Mouse (Mus musculus) left cerebral cortex, postnatal 10 days (tissue): Measurements from ENCODE around the gene Sp9. TPM values are rescaled to one million over a fixed set of nuclear protein-coding genes. Genes with fewer than 3 reads are reported as not detected.
A peak's percentile ranks its signal among the peaks of the same experiment; 100 is the strongest.

ENCODE experiments used
- DNase-seq, 2 experiments: peaks; one replicate each; pipeline ENCODE4 v3.0.0; 2021 to 2022; ENCODE audit warnings: low spot score in 2 of 2, mixed read lengths in 1 of 2; ENCODE audit errors: extremely low spot score in 1 of 2
- intact Hi-C: fragments of 180-260 bp; cut with DNase I; formaldehyde crosslinking; loops from one replicate; pipeline ENCODE4 v1.15.1; 2025
- total RNA-seq, 2 experiments: library from RNA; stranded (reverse); gene quantifications; 2 replicates each; pipeline ENCODE4 v1.2.3; 2021

Gene Sp9
- 1 to 10 TPM; 3.4 to 4.4 TPM for total RNA-seq

DNA sequence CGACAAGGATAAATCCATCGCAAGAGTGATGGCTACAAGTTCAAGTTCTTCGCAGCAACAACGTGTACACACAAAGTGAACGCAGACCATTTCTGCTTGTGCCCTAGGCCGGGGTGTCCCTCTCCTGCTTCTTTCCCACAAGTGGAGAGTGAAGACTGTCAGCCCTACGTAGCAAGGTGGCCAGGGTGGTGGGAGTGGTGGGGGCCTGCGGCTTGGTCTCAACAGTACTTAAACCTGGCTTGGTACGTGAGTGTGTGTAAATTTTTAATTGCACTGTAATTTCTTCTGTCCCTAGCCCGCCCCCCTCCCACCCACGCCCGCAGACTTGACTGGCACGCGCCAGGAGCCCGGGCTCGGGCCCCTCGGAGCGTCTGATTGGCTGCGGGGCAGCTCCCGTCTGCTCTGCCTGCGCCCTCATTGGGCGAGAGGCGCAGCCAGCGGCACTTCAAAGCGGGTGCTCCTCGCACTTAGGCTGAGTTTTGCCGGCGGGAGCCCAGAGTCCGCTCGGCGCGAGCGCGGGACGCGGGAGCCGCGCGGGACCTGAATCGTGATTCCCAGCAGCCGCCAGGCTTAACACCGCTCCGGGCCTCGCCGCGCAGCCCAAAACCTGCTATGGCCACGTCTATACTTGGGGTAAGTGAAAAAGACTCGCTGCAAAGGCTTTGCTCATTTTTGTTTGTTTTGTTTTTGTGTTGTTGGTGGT is at the start of gene Sp9:
Sp9 (plus strand) TSS at position 467 of the 703 bp plus-strand sequence.
- intact Hi-C loops, result loop anchor here (5.0 to 10.0 kb wide), 2 partner anchors 294 to 637 kb away; no protein-coding TSS in a partner anchor
- peak in 1 of 2 experiments; percentile 60 for DNase-seq

DNA sequence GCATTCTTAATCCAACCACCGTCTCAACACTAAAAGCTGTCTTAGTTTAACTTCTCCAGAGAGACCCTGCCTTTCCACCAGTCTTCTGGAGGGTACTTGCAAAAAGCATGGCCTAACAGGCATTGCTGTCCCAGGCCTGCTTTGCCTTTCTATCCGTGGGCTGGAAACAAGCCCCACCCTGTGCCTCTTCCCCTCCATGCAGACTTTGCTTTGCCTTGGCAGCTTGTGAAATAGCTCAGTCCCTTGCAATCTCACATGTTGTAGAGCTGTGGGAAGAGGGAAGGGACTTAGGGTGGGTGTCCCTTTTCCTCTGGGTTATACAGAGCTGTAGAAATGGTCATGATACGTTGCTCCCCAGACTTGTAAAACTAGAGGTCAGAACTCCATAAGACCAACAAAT is 40.6 kb upstream of the Sp9 start:
- intact Hi-C loops, result no loop called here
- DNase-seq, result no peak

DNA sequence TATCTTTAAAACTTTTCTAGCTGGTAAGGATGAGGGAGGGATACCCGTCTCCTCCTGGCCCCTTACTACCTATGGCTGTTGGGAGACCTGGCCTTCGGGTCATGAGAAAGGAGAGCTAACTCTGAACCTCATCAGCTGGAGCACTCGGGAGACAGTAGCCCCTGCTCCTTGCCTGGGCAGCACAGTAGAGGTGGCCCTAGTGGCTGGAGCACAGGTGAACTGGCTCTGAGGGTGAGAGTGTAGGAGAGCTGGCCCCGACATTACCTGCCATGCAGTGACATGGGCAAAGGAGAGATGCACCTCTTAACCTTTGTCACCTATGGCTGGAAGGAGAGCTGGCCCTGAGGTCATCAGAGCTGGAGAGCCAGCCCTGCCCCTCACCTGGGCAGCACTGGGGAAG is 30.4 kb upstream of the Sp9 start:
- DNase-seq, result no peak
- intact Hi-C loops, result no loop called here

DNA sequence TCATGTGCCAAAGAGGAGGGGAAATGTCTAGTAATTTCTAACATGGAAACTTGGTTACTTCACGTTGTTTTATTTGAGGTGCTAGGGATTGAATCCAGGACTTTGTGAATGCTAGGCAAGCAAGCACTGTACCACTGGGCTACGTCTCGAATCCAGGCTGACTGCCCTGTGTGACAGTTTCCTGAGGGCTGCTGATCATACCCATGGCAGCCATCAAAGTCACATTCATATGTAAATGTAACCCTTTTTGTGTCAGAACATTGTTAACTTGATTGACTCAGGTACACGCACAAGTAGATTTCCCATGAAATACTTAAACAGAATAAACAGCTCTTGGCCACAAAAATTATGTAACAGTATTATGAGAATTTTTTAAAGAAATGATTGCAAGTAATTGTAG is 23.0 kb upstream of the Sp9 start:
- no peak for DNase-seq
- intact Hi-C loops, result no loop called here

DNA sequence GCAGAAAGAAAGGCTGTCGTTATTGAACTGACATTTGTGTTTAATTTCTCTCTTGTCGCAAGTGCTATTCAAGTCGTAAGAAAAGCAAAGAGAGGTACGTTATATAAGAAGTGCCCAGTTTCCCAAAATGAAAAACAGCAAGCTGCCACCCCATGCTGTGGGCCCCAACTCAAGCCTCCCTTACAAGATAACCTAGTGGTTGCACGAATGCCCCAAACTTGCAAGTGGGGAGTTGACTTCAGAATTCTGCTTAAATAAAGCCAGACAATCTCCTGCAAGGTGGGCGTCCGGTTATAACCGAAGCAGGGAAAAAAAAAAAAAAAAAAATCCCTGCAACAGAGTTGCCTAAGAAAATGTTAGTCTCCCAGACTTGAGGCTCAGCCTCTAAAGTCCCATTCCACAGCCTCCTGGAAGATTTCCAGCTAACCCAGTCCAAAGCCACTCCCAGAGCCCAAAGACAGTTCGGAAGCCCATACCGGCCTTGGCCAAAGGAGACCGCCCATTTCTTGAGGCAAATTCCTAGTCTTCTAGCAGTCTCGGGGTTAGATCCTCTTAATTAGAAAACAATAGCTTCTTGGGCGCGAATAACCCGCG is 8.5 kb upstream of the Sp9 start:
- no peak for DNase-seq
- intact Hi-C loops, result no loop called here

DNA sequence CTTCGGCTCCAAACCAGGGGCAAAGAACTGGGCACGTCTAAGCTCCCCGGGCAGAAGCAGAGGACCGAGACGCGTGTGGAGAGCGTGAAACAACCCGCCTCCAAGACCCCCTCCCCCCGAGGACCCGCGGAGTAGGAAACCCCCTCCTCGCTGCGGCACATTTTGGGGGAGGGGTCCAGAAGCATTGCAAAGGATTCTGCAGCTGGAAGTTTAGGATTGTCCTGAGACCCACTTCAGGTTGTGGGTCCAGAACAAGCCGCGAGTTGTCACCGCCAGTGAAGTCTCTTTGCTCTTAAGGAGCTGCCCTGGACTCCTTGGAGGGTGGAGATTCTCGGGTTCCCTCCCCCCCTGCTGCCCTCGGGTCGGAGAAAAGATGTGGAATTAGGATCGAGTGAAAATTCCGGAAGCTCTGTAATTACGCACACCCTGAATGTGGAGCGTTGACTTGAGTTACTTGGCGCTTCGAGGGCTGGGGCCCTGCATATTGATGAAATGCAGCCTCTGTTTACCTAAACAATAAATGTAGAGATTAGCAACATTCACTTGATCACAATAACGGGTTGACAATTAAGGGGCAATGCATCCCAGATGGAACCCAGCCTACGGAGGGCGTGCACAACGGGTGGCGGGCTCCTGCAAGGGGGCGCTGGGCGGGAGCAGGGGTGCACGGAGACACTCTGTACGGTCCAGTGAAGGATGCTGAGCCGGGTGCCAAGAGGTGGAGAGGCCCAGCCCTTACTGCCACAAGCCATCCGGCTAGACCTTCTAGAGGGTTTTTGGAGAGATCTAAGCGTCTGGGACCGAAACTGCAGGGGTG is 7.7 kb upstream of the Sp9 start:
- intact Hi-C loops, result no loop called here

DNA sequence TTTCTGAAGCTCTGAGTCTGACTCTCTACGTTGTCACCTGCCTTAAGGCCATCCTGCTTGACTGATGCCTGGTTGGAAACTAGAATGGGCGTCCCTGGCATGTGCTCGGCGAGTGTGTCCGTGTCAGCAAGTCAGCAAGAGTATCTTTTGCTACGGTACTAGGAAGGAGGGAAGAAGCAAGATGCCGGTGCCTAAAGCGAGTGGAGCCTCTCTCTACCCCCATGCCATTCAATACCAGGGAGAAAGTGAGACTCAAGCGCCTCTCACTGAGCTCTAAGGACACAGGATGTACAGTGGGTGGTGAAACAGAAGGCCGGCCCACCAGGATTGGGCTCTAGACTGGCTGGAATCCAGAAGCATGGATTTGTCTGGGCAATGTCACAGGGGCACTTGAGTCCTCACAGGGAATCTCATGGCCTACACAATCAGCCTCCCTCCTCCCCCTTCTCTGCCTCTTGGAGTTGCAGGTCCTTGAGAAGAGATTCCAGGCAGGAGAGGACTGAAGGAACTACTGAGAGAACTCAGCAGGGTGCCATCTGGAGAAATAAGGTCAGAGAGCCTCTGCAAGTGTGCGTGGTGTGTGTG is 7.0 kb upstream of the Sp9 start:
- intact Hi-C loops, result loop anchor here (5.0 kb wide), 1 partner anchor 747 kb away; no protein-coding TSS in a partner anchor
- DNase-seq, result no peak

More for the DNA sequence above, 7.7 kb upstream of the Sp9 start:
- peak in 1 of 2 experiments; percentile 42 for DNase-seq

DNA sequence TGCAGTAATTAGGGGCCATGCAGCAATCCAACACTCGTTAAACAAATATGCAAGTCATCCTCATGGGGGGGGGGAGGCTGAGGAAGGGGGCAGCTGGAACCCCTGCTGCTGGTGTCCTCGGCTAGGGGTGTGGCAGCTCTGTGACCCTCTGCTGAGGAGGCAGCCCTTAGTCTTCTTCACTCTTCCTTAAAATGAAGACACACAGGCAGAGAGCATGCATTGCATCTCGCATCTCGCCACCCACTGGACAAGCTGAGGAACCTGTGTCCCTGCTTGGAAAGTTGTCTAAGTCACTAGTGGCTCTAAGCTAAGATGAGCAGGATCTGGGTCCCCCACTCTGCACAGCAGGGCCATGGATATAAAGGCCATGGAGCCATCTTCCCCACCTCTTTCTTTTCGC is 5.7 kb upstream of the Sp9 start:
- intact Hi-C loops, result loop anchor here (5.0 kb wide), 1 partner anchor 749 kb away; no protein-coding TSS in a partner anchor
- DNase-seq, result no peak

DNA sequence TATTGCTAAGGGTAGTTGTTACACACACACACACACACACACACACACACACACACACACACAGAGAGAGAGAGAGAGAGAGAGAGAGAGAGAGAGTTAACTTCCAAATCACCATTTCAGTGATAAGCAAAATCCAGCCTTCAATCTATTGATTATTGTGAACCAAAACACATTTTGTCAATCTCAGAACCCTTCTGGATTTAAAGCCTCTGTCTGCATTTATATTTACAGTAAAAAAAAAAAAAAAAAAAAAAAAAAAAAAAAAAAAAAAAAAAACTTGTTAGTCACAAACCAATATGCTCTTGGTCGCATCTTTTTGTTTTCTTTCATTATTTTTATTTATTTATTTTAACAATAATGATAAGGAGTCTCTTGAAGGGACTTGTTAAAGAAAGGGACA is 5.1 kb upstream of the Sp9 start:
- intact Hi-C loops, result loop anchor here (5.0 kb wide), 1 partner anchor 749 kb away; no protein-coding TSS in a partner anchor
- no peak for DNase-seq

DNA sequence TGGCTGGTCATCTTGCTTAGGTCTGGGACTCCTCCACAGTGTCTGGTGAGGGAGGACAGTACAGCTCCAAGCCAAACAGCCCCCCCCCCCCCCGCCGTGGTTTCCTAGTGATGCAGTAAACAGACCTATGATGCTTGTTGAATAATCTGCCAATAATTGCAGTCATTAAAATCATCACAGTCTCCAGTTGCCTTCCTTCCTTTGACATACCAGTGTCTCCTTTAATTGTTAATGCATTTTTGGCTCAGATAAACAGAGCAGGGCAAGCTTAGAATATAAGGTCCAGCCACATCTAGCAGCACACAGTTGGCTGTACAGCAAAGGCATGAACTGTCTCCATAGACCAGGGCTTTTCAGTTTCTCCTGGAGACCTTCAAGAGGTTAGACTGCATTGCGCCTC is 4.5 kb upstream of the Sp9 start:
- no peak for DNase-seq
- intact Hi-C loops, result loop anchor here (5.0 kb wide), 1 partner anchor 750 kb away; no protein-coding TSS in a partner anchor

DNA sequence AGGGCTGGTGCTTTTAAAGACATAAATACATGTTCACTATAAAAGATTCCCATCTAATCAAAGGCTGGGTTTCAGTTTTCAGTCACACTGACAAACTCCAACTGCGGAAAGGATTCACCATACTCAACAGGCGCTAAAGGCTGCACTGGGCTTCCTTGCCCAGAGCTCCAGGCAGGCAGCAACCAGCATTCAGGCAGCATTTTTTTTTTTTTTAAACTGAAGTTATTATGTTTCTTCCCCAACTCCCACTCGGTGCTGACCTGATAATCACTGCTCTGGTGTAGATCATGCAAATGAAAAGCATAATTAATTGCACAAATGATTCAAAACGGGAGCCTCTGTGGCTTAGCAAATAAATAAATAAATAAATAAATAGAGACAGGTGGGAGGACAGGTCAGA is 3.9 kb upstream of the Sp9 start:
- intact Hi-C loops, result loop anchor here (5.0 kb wide), 1 partner anchor 751 kb away; no protein-coding TSS in a partner anchor
- DNase-seq, result no peak

DNA sequence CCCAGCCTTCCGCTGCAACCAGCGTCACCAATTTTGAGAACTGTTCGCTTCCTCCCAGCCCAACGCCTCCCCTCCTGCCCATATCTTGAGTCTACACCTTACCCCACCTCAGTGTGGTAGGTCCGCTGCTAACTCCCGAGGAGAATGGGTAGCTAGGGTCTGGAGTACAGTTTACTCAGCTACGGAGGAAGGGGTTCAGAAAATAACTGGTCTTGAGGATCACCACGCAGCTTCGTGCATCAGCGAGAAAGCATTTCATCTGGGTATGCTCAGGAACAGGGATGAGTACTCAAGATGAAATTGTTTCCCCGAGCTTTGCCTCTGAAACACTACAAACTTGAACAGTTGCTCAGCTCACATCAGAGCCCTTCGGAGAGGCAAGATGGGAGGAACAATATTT is 3.4 kb upstream of the Sp9 start:
- DNase-seq, result no peak
- intact Hi-C loops, result loop anchor here (5.0 kb wide), 1 partner anchor 751 kb away; no protein-coding TSS in a partner anchor

DNA sequence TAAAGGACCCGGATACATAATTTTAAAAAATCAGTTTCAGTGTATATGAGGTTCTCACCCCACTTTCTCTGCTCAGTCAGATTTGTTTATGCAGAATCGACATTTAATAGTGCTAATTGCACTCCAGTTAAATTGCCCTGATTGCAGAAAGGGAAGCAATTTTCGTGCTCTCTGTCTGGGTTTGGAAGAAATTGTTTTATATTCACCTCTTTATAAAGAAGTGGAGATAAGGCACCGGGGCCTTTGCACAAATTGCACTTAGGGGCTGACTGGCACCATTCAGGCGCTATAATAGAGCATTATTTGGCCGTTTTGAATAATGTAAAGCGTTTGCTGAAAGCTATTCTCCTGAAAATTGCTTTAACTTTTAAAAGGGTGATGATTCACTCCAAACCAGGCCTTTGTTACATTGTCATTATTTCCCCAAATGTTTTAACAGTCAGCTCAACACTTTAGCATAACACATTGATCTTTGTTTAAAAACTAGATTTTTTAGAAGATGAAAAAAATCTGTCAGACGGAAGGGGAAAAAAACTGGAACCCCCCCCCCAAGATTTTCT is 2.8 kb upstream of the Sp9 start:
- DNase-seq, result no peak
- intact Hi-C loops, result loop anchor here (5.0 kb wide), 1 partner anchor 752 kb away; no protein-coding TSS in a partner anchor

DNA sequence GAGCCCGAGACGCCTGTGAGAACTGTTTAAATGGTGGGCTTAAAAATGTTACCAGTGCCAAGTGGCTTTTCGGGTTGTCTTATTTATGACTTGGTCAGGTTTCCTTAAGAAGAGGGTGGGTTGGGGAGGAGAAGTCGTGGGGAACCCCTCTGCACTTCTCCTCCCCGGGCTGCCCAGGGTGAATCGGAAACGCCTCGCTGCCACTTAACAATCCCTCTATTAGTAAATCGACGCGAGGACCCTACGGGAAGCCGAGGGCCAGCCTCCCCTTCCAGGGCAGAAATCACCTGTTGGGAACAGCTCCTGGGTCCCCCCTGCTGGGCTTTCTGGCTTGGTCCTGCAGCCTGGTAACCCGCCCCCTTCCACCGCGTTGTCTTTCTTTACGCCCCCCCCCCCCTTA is 2.1 kb upstream of the Sp9 start:
- DNase-seq, result no peak
- intact Hi-C loops, result loop anchor here (5.0 to 10.0 kb wide), 3 partner anchors 292 to 752 kb away; no protein-coding TSS in a partner anchor

DNA sequence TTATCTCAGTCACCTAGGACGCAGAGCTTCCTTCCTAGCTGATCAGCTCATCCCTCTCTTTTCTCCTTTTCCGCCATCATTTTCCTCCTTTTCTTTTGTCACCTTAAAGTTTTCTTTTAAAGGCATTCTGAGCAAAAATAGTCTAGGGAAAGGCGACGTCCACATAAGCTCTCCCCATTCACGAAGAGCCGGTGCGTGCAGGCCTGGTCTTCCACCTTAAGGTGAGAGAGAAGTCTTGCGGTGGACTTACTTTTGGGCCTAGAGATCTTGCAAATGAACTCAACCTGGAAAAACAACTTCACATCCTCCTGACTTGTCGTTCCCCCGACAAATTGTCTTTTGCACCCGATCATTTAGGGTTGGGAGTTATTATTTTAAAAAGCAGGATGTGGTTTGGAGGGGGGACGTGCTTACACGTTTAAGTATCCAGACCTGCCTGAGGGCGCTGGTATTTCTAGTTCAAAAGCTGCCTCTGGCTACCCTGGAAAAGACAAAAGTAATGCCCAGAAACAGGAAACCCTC is 1.6 kb upstream of the Sp9 start:
- DNase-seq, result no peak
- intact Hi-C loops, result loop anchor here (5.0 to 10.0 kb wide), 2 partner anchors 293 to 635 kb away; no protein-coding TSS in a partner anchor

DNA sequence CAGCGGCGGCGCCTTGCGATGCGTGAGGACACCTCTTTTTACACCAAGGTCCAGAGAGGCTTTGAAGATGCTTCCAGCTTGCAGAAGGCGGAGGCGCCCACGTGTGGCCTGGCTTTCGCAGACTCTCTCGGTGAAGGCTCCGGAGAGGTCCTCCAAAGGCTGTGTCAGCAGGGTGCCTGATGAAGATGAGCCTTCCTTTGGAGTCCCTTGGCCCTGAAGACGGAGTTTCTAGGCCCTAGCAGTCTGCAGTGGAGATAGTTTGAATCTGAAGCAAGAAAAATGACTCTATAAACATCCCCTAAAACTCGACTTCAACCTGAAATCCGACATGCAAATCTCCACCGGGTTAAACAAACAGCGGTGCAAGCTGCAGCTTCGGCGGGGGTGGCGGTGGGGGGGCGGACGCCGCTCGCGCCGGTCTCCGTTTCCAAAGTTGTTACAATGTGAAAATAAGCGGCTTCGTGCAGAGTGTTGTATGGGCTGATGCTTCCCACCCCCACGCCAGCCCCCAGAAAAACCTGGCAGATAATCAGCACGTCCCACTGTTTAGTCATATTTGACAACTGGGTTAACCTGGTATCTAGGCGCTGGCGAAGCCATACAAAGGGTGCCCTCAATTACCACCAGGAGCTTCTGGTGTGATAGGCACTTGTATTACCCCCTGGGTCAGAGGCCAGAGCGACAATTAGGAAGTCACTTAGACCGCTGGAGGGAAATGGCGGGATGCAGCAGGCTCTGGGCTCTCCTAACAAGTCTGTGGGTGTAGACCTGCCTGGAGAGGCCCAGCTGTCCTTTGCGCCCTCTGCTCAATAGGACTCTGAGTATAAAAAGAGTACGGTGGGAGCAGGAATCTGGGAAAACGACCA is 899 bp upstream of the Sp9 start:
- DNase-seq, result peak in 1 of 2 experiments; percentile 34
- intact Hi-C loops, result loop anchor here (5.0 to 10.0 kb wide), 2 partner anchors 294 to 636 kb away; no protein-coding TSS in a partner anchor
